Mouse (Mus musculus) embryonic fibroblast, embryonic 13.5 days (primary cell): Measurements from ENCODE around the gene Foxp1. TPM values are rescaled to one million over a fixed set of nuclear protein-coding genes. Genes with fewer than 3 reads are reported as not detected.

Experiments
- H3K27ac ChIP-seq: 2 replicates; pipeline ENCODE4 v1.5.1; 2012; ENCODE audit warnings: low read length, control low read depth, inconsistent platforms; ENCODE audit not compliant: insufficient read depth
- H3K4me1 ChIP-seq: 2 replicates; pipeline ENCODE4 v1.6.1; 2011; ENCODE audit warnings: low read length; ENCODE audit not compliant: control insufficient read depth, insufficient read depth
- H3K4me3 ChIP-seq: 2 replicates; pipeline ENCODE4 v1.5.1; 2011; ENCODE audit warnings: mild to moderate bottlenecking, control low read depth, low read length; ENCODE audit not compliant: insufficient read depth
- CTCF ChIP-seq: IDR thresholded peaks from 2 replicates; pipeline ENCODE4 v1.5.1; 2011; ENCODE audit warnings: mild to moderate bottlenecking, control low read depth, low read length, moderate library complexity, borderline replicate concordance; ENCODE audit not compliant: insufficient read depth
- POLR2A ChIP-seq: IDR thresholded peaks from 2 replicates; pipeline ENCODE4 v1.6.1; 2011; ENCODE audit warnings: low read depth, mild to moderate bottlenecking, control low read depth, low read length, moderate library complexity
- polyA plus RNA-seq: library from polyadenylated mRNA; stranded (reverse); fragments of >200 nt; gene quantifications from 2 replicates; pipeline ENCODE4 v1.2.4, GENCODE M21; 2011; ENCODE audit warnings: low read depth; ENCODE audit not compliant: missing spikeins, insufficient read length

Gene Foxp1
- polyA plus RNA-seq, 1 experiment: 137 TPM

DNA sequence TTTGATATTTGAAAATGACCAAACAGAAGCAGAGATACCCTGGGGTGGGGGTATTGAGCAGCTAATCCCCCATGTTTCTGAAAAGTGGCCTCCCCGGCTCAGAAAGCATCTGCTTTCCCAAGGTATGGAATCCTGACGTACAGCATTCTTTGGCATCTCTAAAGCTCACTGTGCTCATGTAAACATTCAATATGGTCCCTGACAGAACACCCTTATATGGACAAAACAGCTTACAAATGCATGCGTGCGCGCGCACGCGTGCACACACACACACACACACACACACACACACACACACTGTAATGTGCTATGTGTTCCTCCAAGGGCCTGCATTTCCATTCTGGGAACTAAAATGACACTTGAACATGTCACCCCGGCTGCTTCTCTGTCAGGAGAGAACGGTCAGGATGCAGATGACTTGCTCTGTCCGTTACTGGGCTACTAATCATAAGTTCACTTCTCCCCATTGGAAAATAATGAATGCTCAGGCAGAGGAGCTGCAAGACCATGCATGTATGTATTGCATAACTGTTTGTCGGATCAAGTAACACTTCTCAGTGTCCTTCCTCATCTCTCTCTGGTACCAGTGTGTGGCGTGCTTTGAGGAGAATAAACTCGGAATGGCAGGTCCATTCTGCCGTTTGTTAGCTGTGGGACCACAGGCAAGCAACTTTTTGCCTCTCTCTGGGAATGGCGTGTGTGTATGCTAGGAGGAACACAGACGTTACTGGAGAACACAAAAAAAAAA is 15.8 kb upstream of the Foxp1 start:
- H3K4me3 ChIP-seq: no peak overlapping the region
- no peak overlapping the region for H3K27ac ChIP-seq
- no peak for TF ChIP-seq CTCF
- TF ChIP-seq POLR2A: no peak
- no peaks in the 10 kb centered on the region for H3K4me1 ChIP-seq

DNA sequence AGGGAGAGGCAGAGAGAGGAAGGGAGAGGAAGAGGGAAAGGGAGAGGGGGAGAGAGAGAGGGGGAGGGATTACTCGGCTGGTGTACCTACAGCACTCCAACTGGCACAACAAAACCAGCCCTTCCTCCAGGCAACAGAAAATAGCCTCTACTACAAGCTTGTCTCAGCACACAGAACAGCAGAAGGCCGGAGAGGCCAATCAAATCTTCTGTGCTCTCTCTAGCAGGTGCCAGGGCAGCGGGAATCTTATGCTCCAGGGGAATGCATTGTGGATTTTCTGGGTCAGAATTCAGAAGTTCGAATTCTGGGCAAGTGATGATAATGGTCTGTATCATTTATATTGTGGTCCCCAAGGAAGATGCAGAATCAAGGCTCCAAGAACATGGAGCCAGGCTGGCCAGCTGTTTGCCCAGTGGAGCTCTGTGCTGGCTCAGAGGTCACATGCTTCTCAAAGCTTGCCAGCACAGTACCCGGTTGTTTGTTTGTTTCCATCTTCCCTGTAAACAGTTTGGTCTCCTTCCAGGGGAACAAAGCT is 11.8 kb upstream of the Foxp1 start:
- Histone ChIP-seq H3K27ac (no peak overlapping the region), H3K4me3 (no peak overlapping the region)
- no peak for TF ChIP-seq POLR2A
- no peak for TF ChIP-seq CTCF

DNA sequence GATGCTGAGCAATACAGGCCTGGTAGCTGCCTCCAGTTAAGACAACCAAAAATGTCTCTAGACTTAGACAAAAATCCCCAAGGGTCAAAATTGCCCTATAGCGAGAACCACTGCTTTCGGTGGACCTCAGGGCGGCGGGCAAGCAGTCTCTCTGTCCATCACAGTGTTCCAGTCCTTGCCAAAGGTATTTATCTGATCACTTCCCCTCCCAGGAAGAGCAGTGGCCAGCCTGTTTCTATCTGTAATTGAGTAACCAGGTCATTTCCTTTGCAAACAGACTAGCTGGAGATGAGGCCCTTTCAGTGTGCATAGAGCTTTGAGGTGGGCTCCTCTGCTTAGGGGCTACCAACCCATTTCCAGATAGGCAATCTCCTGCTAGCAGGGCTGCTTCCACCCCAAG is 9.9 kb upstream of the Foxp1 start:
- no peak overlapping the region for H3K27ac ChIP-seq
- no peaks in the 10 kb centered on the region; the same call in 1 of the 2 replicates for H3K4me1 ChIP-seq
- H3K4me3 ChIP-seq: no peak overlapping the region
- TF ChIP-seq CTCF (no peak), POLR2A (no peak)

More for the DNA sequence above, 11.8 kb upstream of the Foxp1 start:
- H3K4me1 ChIP-seq: no peaks in the 10 kb centered on the region; the same call in 1 of the 2 replicates

DNA sequence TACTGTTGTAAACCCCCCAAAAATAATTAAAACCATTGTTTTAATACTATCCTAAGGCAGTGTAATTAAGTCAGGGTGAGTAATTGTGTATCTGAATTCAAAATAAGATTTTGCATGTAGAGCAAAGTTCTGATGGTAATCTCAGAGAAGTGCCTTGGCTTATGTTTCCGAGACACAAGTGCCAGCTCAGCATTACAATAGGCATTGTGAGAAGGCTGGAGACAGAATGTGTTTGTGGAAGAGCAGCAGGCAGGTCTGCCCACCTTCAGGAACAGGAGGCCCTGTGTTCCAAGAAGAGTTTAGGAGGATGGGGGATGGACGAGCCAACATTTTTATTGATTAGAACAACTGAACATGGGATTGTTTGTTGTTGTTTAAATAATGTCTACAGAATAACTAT is 6.5 kb upstream of the Foxp1 start:
- Histone ChIP-seq H3K4me3 (no peak overlapping the region), H3K4me1 (no peaks in the 10 kb centered on the region; the same call in 1 of the 2 replicates), H3K27ac (no peak overlapping the region)
- TF ChIP-seq CTCF (no peak), POLR2A (no peak)

DNA sequence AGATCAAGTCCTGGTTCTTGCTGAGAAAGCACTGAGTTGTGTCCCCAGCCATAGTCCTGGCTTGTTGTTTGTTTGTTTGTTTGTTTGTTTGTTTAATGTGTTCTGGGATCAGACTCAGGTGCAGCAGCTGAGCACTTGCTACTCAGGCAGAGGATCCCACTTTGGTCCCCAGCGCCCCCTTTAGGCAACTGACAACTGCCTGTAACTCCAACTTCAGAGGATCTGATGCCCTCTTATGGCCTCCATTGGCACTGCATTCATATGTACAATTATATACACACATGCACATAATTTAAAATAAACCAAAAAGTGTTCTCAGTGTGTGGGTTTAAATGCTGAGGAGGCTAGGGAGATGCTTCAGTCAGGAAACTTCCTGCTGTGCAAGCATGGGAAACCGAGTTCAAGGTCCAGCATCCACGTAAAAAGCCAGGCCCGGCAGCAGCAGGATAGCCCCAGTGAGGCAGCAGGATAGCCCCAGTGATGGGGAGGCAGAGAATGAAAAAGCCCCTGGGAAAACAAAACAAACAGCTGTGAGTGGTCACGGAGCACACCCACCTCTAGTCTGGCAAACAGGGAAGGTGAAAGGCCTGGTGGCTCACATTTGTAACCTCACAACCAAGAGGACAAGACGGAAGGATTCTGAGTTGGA is 5.1 kb upstream of the Foxp1 start:
- H3K4me3 ChIP-seq: no peak overlapping the region
- H3K4me1 ChIP-seq: no peaks in the 10 kb centered on the region; the same call in 1 of the 2 replicates
- no peak; the same call in 1 of the 2 replicates for TF ChIP-seq POLR2A
- TF ChIP-seq CTCF: no peak
- no peak overlapping the region for H3K27ac ChIP-seq

DNA sequence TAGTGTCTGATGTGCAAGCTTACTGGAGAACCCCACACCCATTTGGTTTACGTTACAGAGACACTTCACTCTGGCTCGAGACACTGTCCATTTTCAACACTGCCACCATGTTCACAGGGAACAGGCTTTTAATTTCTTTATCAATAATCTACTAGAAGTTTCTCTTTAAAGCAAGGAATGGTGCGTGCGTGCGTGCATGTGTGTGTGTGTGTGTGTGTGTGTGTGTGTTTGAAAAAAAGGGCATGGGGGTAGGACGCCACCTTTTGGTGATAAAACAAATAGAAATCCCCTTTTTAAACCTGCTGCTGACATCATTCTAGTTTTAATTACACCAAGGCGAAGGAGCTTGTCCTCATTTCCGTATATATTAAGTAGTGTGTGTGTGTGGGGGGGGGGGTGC is 2.8 kb upstream of the Foxp1 start:
- TF ChIP-seq CTCF: no peak
- no peak for TF ChIP-seq POLR2A
- Histone ChIP-seq H3K4me3 (no peak overlapping the region), H3K4me1 (no peaks in the 10 kb centered on the region; the same call in 1 of the 2 replicates), H3K27ac (no peak overlapping the region)

DNA sequence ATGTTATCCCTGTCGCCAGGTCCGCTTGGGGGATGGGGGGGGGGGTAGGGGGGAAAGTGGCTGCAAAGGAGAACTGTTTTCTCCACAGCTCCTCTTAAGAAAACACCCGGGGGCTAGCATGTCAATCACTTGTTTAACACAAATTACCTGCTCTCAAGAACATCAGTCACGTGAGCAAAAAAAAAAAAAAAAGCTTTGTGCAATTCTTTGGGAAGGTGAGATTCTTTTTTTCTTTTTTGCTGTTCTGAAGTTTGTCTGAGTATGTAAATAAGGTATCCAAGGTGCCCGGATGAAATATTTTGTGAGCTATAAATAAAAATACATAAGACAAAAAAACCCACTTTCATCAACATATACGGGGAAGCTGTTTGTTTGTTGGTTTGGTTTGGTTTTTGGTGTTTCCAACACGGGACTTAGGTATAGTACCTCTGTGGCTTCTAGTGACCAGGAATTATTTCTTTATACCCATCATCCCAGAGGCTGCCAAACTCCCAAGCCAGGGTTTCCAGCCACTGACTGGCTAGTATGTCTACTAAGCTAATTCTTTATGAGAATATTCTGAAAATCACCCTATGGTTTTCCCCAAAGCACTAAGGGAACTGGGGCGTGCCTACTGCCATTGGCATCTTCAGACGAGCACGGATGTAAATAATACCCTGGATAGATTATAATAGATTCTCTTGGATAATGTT is 1.3 kb upstream of the Foxp1 start:
- no peaks in the 10 kb centered on the region for H3K4me1 ChIP-seq
- peak overlapping the region; percentile 87; the same call in 1 of the 2 replicates for H3K27ac ChIP-seq
- no peak for TF ChIP-seq CTCF
- TF ChIP-seq POLR2A: no peak
- H3K4me3 ChIP-seq: peak overlapping the region; percentile 84

DNA sequence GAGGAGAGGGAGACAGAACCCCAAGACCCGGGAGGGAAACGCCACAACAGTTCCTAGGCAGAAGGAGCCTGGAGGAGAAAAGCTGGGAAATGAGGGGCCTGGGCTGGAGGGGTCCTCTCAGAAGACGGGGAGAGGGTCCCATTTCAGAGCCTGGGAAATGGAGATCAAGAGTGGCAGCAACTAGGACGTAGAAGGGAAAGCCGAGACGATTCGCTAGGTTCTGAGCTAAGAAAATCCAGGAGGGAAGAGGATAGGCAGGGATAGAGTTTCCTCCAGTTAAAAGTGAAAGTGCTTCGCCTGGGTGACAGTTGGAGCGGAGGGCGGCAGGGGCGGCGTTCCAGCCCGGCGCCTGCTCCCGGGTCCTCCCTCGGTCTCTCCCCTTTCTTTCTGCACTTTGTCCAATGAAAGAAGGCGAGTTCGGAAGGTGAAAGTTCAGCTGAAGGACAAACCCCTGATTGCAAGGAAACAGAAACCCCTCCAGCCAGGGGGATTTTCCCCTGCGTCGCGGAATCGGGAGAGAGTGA is 650 bp upstream of the Foxp1 start:
- TF ChIP-seq POLR2A (no peak), CTCF (no peak)
- Histone ChIP-seq H3K4me1 (no peaks in the 10 kb centered on the region), H3K4me3 (peak overlapping the region; percentile 84), H3K27ac (peak overlapping the region; percentile 87)

DNA sequence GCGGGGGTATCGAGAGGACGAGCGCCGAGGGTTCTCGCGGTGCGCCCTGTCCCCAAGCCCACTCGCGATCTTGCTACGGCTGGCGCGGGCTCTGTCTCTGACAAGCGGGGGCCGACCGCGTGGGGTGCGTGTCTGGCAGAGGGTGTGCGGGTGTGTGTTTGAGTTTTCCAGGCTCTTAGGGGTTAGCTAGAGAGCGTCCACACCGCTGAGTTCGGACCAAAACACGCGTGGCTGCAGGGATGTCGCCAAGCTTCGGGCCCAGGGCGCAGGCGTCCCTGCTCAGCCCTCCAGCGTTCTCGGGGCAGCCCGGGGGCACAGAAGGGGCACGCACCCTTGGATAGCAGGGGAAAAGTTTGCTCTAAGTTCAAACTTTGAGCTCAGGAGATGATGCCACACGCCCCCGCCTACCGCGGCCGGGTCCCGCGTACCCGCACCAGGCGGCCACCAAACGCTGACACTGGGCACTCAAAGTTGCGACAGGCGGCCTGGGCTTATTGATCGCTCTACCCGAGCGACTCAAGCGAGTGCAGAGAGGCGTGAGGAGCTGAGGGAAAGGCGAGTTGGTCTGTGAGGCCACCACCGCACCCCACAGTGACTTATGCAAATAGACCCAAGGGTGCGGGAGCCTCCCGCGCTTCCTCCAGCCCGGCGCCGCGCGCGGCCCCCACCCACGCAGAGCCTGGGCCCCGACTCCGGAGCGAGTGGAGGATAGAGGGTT is 721 bp downstream of the Foxp1 start:
- TF ChIP-seq POLR2A (0 out of 2 replicates have a peak, but pooled peaks have one; percentile 10), CTCF (no peak)
- H3K27ac ChIP-seq: peak overlapping the region; percentile 87
- no peaks in the 10 kb centered on the region for H3K4me1 ChIP-seq
- H3K4me3 ChIP-seq: peak overlapping the region; percentile 84
